Mouse (Mus musculus) cortical plate, adult 2 months (tissue): ENCODE data around the gene Fbn1.

Experiments
- CTCF ChIP-seq: fragments of 200-500 bp; IDR thresholded peaks from 2 replicates; pipeline ENCODE4 v1.5.1; 2011; ENCODE audit warnings: mild to moderate bottlenecking, control low read depth, low read length; ENCODE audit not compliant: insufficient read depth; ENCODE audit errors: extremely low read depth
- POLR2A ChIP-seq: fragments of 200-500 bp; IDR thresholded peaks from 2 replicates; pipeline ENCODE4 v1.6.1; 2011; ENCODE audit warnings: mild to moderate bottlenecking, low read length, control low read depth; ENCODE audit not compliant: insufficient read depth; ENCODE audit errors: extremely low read depth

DNA sequence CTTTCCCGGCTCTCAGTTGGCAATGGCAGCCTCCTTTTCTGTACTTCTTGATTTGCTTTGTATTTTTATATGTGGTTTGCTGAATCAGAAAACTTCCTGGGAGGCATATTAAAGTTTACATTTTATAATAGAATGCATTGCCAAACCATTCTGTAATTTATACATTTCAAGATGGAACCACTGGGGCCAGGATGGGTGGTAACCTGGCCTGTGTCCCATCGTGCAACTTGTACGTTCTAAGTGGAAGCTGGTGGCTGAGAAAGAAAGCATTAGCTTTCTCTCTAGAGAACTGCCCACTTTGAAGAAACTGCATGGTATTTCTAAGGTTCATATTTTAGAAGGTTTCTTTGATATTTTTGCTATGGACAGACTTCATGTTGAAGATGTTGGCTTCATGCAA, 212.3 kb downstream of the Fbn1 start:
- TF ChIP-seq CTCF (no peak), POLR2A (no peak)
